Mouse (Mus musculus): ENCODE results near the gene Nlgn2.

- no peak for TF ChIP-seq POLR2A (IDR thresholded peaks at IDR 0.05; ENCODE audit: borderline replicate concordance, low read depth, low read length)
- no peak for TF ChIP-seq CTCF (IDR thresholded peaks at IDR 0.05; ENCODE audit: low read depth, low read length)
Measured at GRCm38 (mm10) chr11:69881787-69882670, 44.4 kb upstream of the Nlgn2 start.
